Mouse (Mus musculus): Measurements from ENCODE around the gene Tmem233.

DNA sequence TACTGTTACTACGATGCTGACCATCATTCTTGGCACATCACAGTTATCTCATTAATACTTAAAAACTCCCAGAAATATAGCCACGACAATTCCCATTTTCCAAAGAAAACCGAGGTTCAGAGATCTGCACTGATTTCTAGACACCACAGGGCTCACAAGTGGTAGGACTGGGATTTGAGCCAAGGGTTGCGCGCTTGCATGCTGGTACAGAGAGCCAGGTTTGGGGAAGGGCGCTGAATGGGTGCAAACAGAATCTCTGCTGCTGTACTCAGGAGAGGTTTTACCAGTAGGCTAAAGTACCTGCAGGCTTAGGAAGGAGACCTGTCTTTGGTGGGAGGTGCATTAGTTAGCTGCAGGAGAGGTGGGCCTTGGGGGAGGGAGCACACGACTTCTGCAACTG is 1.4 kb downstream of the Tmem233 start:
- TF ChIP-seq POLR2A (IDR thresholded peaks at IDR 0.05; ENCODE audit: insufficient read depth, low read depth, low read length) (no peak), CTCF (IDR thresholded peaks at IDR 0.05) (no peak), EP300 (IDR thresholded peaks at IDR 0.05; ENCODE audit: insufficient read depth, low read depth, low read length) (no peak)

Data from heart, adult 2 months (tissue).